Mouse (Mus musculus) myocyte (in vitro differentiated cells): Measurements from ENCODE around the gene Cdkl4.

ENCODE experiments used
- CEBPB ChIP-seq: IDR thresholded peaks from 2 replicates; pipeline ENCODE4 v1.6.1; 2011; ENCODE audit warnings: mild to moderate bottlenecking, moderate library complexity; ENCODE audit not compliant: poor library complexity, insufficient read depth, severe bottlenecking
- MAX ChIP-seq: IDR thresholded peaks from one replicate; pipeline ENCODE4 v1.6.1; 2011; ENCODE audit warnings: low read depth, mild to moderate bottlenecking, control low read depth
- MYOG ChIP-seq, 3 experiments: IDR thresholded peaks; one replicate each; pipeline ENCODE4 v1.6.1; 2011; ENCODE audit warnings: control low read depth in 2 of 3, low read depth in 2 of 3, mild to moderate bottlenecking in 2 of 3; ENCODE audit not compliant: insufficient read length in 2 of 3, control insufficient read depth in 1 of 3, insufficient read depth in 1 of 3
- TCF3 ChIP-seq: IDR thresholded peaks from one replicate; pipeline ENCODE4 v1.6.1; 2011; ENCODE audit warnings: low read depth, control low read depth; ENCODE audit not compliant: insufficient read length
- USF1 ChIP-seq: IDR thresholded peaks from one replicate; pipeline ENCODE4 v1.6.1; 2011; ENCODE audit warnings: low read depth, mild to moderate bottlenecking, control low read depth, moderate library complexity

GRCm38 (mm10) chr17:80574471-80574965 is 3.1 kb downstream of the Cdkl4 start:
- TF ChIP-seq TCF3: no peak
- no peak for TF ChIP-seq CEBPB
- no peak for TF ChIP-seq MAX
- no peak for TF ChIP-seq USF1
- no peak for TF ChIP-seq MYOG (IDR thresholded peaks at IDR 0.05; ENCODE audit: control insufficient read depth in 1 of 3, insufficient read depth in 1 of 3, insufficient read length in 2 of 3, low read depth in 2 of 3)
